Mouse (Mus musculus) C3H10T1/2 (cell line): ENCODE results near the gene Kat14. TPM values are rescaled to one million over a fixed set of nuclear protein-coding genes. Genes with fewer than 3 reads are reported as not detected.

Source experiments
- polyA plus RNA-seq, 2 experiments: library from polyadenylated mRNA; unstranded; fragments of >200 nt; fragmentation: generic; extraction: Trizol; gene quantifications; one replicate each; pipeline ENCODE4 v1.2.1; 2012; ENCODE audit warnings: missing spikeins in 2 of 2

Gene Kat14
- polyA plus RNA-seq = 10 to 100 TPM; 14.9 to 18.8 TPM

GRCm38 (mm10) chr2:144368400-144369019, at the start of gene Kat14, which contains the start of gene Pet117:
Gene Kat14, plus strand, starts transcription at chr2:144368983.
Gene Pet117, plus strand, starts transcription at chr2:144368996.

GRCm38 (mm10) chr2:144331401-144332302, 37.1 kb upstream of the Kat14 start, which contains the start of gene Ovol2:
Gene Ovol2, minus strand, starts transcription at chr2:144332146.

Other genes with a start within 250 kb of the Kat14 start
- gene Mgme1, start 98.3 kb upstream of the Kat14 start, polyA plus RNA-seq = 1 to 10 TPM in 1 of 2 experiments, under 1 TPM in 1; 0.59 to 4.9 TPM
- 10 to 100 TPM in 1 of 2 experiments, 1 to 10 TPM in 1; 8.5 to 37.8 TPM for gene Snx5, start 98.1 kb upstream of the Kat14 start, polyA plus RNA-seq
- gene Ovol2, start 36.8 kb upstream of the Kat14 start, polyA plus RNA-seq = not detected
- 1 to 10 TPM in 1 of 2 experiments, not detected in 1; 2.9 TPM for gene Pet117, start within 50 bp of the Kat14 start, polyA plus RNA-seq
- under 1 TPM; 0.01 to 0.40 TPM for gene Dzank1, start 158.4 kb downstream of the Kat14 start, polyA plus RNA-seq
- gene Polr3f, start 158.7 kb downstream of the Kat14 start, polyA plus RNA-seq = 1 to 10 TPM in 1 of 2 experiments, under 1 TPM in 1; 0.33 to 2.7 TPM
- 10 to 100 TPM in 1 of 2 experiments, under 1 TPM in 1; 0.46 to 10.9 TPM for gene Rbbp9, start 181.9 kb downstream of the Kat14 start, polyA plus RNA-seq
- 10 to 100 TPM; 14.4 to 26.7 TPM for gene Sec23b, start 187.2 kb downstream of the Kat14 start, polyA plus RNA-seq
- 10 to 100 TPM in 1 of 2 experiments, 1 to 10 TPM in 1; 6.6 to 34.3 TPM for gene Smim26, start 225.1 kb downstream of the Kat14 start, polyA plus RNA-seq
- 1 to 10 TPM in 1 of 2 experiments, under 1 TPM in 1; 0.97 to 5.9 TPM for gene Dtd1, start 230.9 kb downstream of the Kat14 start, polyA plus RNA-seq